Mouse (Mus musculus) MN1 (cell line): ENCODE data around the gene Atp2a2.
"Not testable (repeated sequence)": the region's sequence is repeated elsewhere in the genome, so short reads cannot be mapped to it uniquely, and the experiment has no call there.

ENCODE experiments used
- DNase-seq: peaks from one replicate; pipeline ENCODE4 v3.0.0-alpha.2; 2016; ENCODE audit warnings: low spot score

The Atp2a2 gene

GRCm38 (mm10) chr5:122493035-122493434, 9.0 kb downstream of the Atp2a2 start:
- DNase-seq = no peak

GRCm38 (mm10) chr5:122491385-122491784, 10.6 kb downstream of the Atp2a2 start:
- DNase-seq = no peak

- no peak for DNase-seq
These were observed 11.9 kb downstream of the Atp2a2 start for GRCm38 (mm10) chr5:122490148-122490547.

GRCm38 (mm10) chr5:122487825-122488224, 14.2 kb downstream of the Atp2a2 start:
- DNase-seq = no peak

- not testable (repeated sequence) for DNase-seq
These were observed 15.8 kb downstream of the Atp2a2 start for GRCm38 (mm10) chr5:122486243-122486642.

GRCm38 (mm10) chr5:122482733-122483391, 19.2 kb downstream of the Atp2a2 start:
- no peak for DNase-seq

GRCm38 (mm10) chr5:122481844-122482243, 20.2 kb downstream of the Atp2a2 start:
- no peak for DNase-seq

- DNase-seq = no peak
These were observed 22.9 kb downstream of the Atp2a2 start for GRCm38 (mm10) chr5:122479131-122479530.

- no peak for DNase-seq
These were observed 24.5 kb downstream of the Atp2a2 start for GRCm38 (mm10) chr5:122477492-122477891.

- no peak for DNase-seq
These were observed 25.9 kb downstream of the Atp2a2 start for GRCm38 (mm10) chr5:122476078-122476477.

- DNase-seq = no peak
These were observed 27.2 kb downstream of the Atp2a2 start for GRCm38 (mm10) chr5:122474643-122475363.

- no peak for DNase-seq
These were observed 30.4 kb downstream of the Atp2a2 start for GRCm38 (mm10) chr5:122471658-122472057.

- DNase-seq = no peak
These were observed 40.6 kb downstream of the Atp2a2 start for GRCm38 (mm10) chr5:122461431-122461830.

GRCm38 (mm10) chr5:122460656-122461055, 41.4 kb downstream of the Atp2a2 start:
- no peak for DNase-seq

- no peak for DNase-seq
These were observed 42.7 kb downstream of the Atp2a2 start for GRCm38 (mm10) chr5:122459335-122459734.

GRCm38 (mm10) chr5:122458066-122458465, 44.0 kb downstream of the Atp2a2 start:
- DNase-seq = no peak

GRCm38 (mm10) chr5:122457054-122457453, 45.0 kb downstream of the Atp2a2 start:
- DNase-seq = not testable (repeated sequence)

GRCm38 (mm10) chr5:122455584-122455983, 46.4 kb downstream of the Atp2a2 start:
- DNase-seq = no peak

GRCm38 (mm10) chr5:122454883-122455282, 47.1 kb downstream of the Atp2a2 start:
- DNase-seq = no peak

- no peak for DNase-seq
These were observed 47.6 kb downstream of the Atp2a2 start for GRCm38 (mm10) chr5:122454442-122454841.

GRCm38 (mm10) chr5:122453188-122453587, 48.8 kb downstream of the Atp2a2 start:
- DNase-seq = no peak

- DNase-seq = no peak
These were observed 49.8 kb downstream of the Atp2a2 start for GRCm38 (mm10) chr5:122452194-122452593.

GRCm38 (mm10) chr5:122451324-122451723, 50.7 kb downstream of the Atp2a2 start:
- DNase-seq = no peak

- DNase-seq = no peak
These were observed 51.1 kb downstream of the Atp2a2 start for GRCm38 (mm10) chr5:122450913-122451317.
